Mouse (Mus musculus): ENCODE results near the gene Wdr45. TPM values are rescaled to one million over a fixed set of nuclear protein-coding genes. Genes with fewer than 3 reads are reported as not detected.
A peak's percentile ranks its signal among the peaks of the same experiment; 100 is the strongest.

The Wdr45 gene
- polyA plus RNA-seq, 1 experiment from 2014 or later = 32.1 TPM

DNA sequence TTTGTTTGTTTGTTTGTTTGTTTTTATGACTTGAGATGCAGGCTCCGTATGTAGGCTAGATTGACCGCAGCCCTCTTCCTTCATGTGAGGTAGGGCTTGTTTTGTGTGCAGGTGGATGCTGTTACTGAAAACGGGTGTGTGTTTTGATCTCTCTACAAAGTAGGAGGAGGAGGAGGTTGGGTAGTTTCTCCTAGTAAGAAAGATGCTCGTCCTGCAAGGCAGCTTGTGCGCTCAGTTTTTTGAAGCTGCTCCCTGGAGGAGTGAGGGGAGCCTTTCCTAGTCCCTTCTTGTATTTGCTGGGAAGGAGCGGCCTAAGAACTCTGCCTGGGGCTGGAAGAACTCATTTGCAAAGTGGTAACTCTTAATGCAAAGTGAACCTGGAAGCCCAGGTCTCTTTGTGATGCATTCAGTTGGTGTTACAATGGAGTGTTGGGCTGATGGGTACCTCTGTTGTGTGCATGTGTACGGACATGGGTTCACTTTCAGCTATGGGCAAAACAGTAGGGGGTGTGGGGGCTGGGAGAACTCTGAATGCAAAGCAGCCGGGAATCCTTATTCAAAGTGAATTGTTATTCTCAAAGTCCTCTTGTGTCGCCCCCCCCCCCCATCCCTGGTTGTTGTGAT, 50.6 kb downstream of the Wdr45 start:
- Histone ChIP-seq H3K4me3 (ENCODE audit: low read depth, low read length) (peak overlapping the region; percentile 64), H3K36me3 (ENCODE audit: insufficient read depth) (peaks cover 34% of the 10 kb centered on the region), H3K27me3 (ENCODE audit: insufficient read depth, low read length) (no peaks in the 10 kb centered on the region), H3K4me2 (peak overlapping the region; percentile 69), H3K9ac (no peak overlapping the region; the same call in 1 of the 2 replicates), H3K27ac (ENCODE audit: low read depth) (no peak overlapping the region), H3K9me3 (ENCODE audit: low read depth, low read length) (no peaks in the 10 kb centered on the region), H3K4me1 (ENCODE audit: insufficient read depth) (no peaks in the 10 kb centered on the region)
- 23% methylated on average over 9 of the region's 9 CpGs for WGBS
- DNase-seq (no peak), ATAC-seq (ENCODE audit: insufficient read depth) (no peak)
- no peak for TF ChIP-seq CTCF (IDR thresholded peaks at IDR 0.05; ENCODE audit: low read depth)

DNA sequence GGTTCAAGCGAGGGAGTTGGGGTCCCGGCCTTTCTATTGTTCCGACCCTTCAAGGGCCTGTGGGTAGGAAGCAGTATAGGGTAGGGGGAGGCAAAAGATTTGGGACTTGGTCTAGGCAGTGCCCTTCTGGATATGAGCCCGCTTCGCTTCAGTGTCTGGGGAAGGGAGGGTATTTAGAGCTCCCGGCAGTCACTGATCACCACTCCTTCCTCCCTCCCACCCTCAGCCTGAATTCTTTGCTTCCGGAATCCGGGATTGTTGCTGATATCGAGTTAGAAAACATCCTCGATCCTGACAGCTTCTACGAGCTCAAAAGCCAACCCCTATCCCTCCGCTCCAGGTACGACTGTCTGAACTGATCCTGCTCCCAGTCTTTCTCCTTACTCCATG, 51.1 kb downstream of the Wdr45 start:
- peak overlapping the region; percentile 24; the same call in 1 of the 2 replicates for H3K27ac ChIP-seq (ENCODE audit: low read depth)

DNA sequence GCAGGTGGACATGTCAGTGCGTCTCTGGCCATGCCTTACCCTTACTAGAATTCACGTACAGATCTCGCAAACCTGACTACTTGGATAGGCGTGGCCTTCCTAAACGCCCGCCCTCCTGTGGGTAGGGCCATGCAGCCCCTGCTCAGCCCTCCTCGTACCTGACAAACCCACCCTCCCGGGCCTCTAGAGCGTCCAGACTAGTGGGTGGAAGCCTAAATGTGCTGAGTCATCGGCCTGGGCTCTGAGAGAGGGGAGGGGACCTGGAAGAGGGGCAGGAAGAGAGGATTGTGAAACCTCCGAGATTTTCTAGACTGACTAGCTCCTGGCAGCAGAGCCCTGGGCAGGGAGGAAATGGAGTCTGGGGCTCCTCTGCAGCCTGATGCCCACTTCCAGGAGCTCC, 51.6 kb downstream of the Wdr45 start:
- 11% methylated on average over 11 of the region's 11 CpGs for WGBS
- H3K27ac ChIP-seq (ENCODE audit: low read depth) = peak overlapping the region; percentile 24; the same call in 1 of the 2 replicates
- peak; percentile 61; the same call in 1 of the 2 replicates for ATAC-seq (ENCODE audit: insufficient read depth)
- no peaks in the 10 kb centered on the region for H3K9me3 ChIP-seq (ENCODE audit: low read depth, low read length)
- no peak overlapping the region; the same call in 1 of the 2 replicates for H3K9ac ChIP-seq
- no peaks in the 10 kb centered on the region for H3K27me3 ChIP-seq (ENCODE audit: insufficient read depth, low read length)
- peaks cover 44% of the 10 kb centered on the region for H3K36me3 ChIP-seq (ENCODE audit: insufficient read depth)
- peak; percentile 75 for DNase-seq
- no peaks in the 10 kb centered on the region for H3K4me1 ChIP-seq (ENCODE audit: insufficient read depth)
- no peak for TF ChIP-seq CTCF (IDR thresholded peaks at IDR 0.05; ENCODE audit: low read depth)
- peak overlapping the region; percentile 69 for H3K4me2 ChIP-seq
- H3K4me3 ChIP-seq (ENCODE audit: low read depth, low read length) = peak overlapping the region; percentile 64; the same call in 1 of the 2 replicates

More for the DNA sequence above, 51.1 kb downstream of the Wdr45 start:
- H3K4me2 ChIP-seq = peak overlapping the region; percentile 69
- no peaks in the 10 kb centered on the region for H3K4me1 ChIP-seq (ENCODE audit: insufficient read depth)
- no peak overlapping the region; the same call in 1 of the 2 replicates for H3K9ac ChIP-seq
- WGBS = 17% methylated on average over 13 of the region's 13 CpGs
- no peak for ATAC-seq (ENCODE audit: insufficient read depth)
- H3K36me3 ChIP-seq (ENCODE audit: insufficient read depth) = peaks cover 39% of the 10 kb centered on the region
- H3K4me3 ChIP-seq (ENCODE audit: low read depth, low read length) = peak overlapping the region; percentile 64
- TF ChIP-seq CTCF (IDR thresholded peaks at IDR 0.05; ENCODE audit: low read depth) = no peak
- DNase-seq = no peak
- H3K9me3 ChIP-seq (ENCODE audit: low read depth, low read length) = no peaks in the 10 kb centered on the region
- H3K27me3 ChIP-seq (ENCODE audit: insufficient read depth, low read length) = no peaks in the 10 kb centered on the region

DNA sequence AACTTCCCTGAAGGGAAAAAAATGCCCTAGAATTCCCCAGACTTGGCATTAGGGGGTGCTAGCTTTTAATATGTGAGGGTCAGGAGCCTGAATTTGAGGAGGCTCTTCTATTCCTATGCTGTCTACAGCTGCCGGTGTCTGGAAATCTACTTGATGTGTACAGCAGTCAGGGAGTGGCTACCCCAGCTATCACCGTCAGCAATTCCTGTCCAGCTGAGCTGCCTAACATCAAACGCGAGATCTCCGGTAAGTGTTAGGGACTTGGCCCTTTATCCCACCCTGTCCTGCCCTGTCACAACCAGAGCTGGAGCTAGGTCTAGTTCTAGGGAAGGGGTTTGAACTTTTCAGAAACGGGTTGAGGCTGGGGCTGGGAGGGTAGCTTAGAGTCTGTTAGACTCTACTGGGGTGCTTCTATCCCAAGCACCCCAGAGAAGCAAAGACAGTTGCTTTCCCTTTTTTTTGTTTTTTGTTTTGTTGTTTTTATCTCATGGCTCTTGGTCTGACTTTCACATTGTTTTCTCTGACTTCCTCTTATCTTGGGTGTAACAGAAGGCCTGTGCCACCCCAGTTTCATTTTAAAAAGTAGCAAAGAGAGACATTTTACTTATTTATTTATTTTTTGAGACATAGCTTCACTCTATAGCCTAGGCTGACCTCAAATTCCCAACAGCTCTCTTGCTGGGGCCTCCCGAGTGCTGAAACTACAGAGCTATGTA, 55.3 kb downstream of the Wdr45 start:
- H3K36me3 ChIP-seq (ENCODE audit: insufficient read depth) = peaks cover 74% of the 10 kb centered on the region
- no peak overlapping the region for H3K4me2 ChIP-seq
- no peak overlapping the region for H3K27ac ChIP-seq (ENCODE audit: low read depth)
- ATAC-seq (ENCODE audit: insufficient read depth) (no peak), DNase-seq (no peak)
- H3K9me3 ChIP-seq (ENCODE audit: low read depth, low read length) = no peaks in the 10 kb centered on the region
- H3K9ac ChIP-seq = no peak overlapping the region
- H3K4me3 ChIP-seq (ENCODE audit: low read depth, low read length) = no peak overlapping the region
- no peaks in the 10 kb centered on the region for H3K4me1 ChIP-seq (ENCODE audit: insufficient read depth)
- H3K27me3 ChIP-seq (ENCODE audit: insufficient read depth, low read length) = no peaks in the 10 kb centered on the region
- TF ChIP-seq CTCF (IDR thresholded peaks at IDR 0.05; ENCODE audit: low read depth) = no peak
- 84% methylated on average over 7 of the region's 7 CpGs for WGBS

DNA sequence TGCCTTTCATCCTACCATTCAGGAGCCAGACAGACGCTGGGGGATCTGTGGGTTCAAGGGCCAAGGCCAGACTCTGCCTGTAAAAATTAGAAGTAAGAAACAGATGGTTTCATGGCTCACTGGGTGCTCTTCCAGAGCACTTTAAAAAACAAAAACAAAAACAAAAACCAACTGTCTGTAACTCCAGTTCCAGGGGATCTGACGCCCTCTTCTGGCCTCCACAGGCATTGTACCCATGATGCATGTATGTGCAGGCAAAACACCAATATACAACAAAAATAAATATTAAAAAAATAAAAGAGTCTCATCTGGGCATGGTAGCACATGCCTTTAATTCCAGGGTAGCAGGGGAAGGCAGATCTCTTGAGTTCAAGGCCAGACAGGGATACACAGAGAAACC, 58.6 kb downstream of the Wdr45 start:
- Histone ChIP-seq H3K4me2 (no peak overlapping the region), H3K27me3 (ENCODE audit: insufficient read depth, low read length) (no peaks in the 10 kb centered on the region), H3K4me1 (ENCODE audit: insufficient read depth) (no peaks in the 10 kb centered on the region), H3K27ac (ENCODE audit: low read depth) (no peak overlapping the region), H3K9me3 (ENCODE audit: low read depth, low read length) (no peaks in the 10 kb centered on the region), H3K36me3 (ENCODE audit: insufficient read depth) (peaks cover 57% of the 10 kb centered on the region), H3K4me3 (ENCODE audit: low read depth, low read length) (no peak overlapping the region), H3K9ac (no peak overlapping the region)
- WGBS = 53% methylated on average over 2 of the region's 2 CpGs
- ATAC-seq (ENCODE audit: insufficient read depth) (no peak), DNase-seq (no peak)
- peak; percentile 40; the same call in 1 of the 2 replicates for TF ChIP-seq CTCF (IDR thresholded peaks at IDR 0.05; ENCODE audit: low read depth)

DNA sequence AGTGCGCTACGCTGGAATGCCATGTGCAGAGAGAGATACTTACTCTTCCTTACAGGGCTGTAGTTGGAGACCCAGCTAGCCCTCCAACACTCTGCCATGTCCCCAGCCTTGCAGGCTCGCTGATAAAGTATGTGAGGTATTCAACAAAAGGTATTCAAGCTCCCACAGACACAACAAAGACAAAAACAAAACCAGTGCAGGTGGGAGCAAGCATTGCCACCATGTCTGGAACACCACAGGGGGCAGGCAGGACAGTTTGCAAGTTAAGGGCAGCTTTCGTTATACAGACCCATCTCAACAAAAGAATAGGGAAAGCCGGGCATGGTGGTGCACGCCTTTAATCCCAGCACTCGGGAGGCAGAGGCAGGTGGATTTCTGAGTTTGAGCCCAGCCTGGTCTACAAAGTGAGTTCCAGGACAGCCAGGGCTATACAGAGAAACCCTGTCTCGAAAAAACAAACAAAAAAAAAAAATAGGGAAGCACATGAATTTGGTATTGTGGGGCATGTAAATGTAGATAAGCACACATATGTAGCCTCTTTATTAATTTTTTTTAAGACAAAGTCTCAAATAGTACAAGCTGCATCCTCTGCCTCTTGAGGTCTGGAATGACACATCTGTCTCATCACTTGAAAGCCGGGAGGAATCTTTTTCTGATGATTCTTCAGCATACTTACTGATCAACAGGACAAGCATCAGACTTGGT, 61.5 kb downstream of the Wdr45 start:
- WGBS = 76% methylated on average over 9 of the region's 9 CpGs
- peaks cover 32% of the 10 kb centered on the region for H3K36me3 ChIP-seq (ENCODE audit: insufficient read depth)
- H3K27ac ChIP-seq (ENCODE audit: low read depth) = no peak overlapping the region
- H3K4me2 ChIP-seq = no peak overlapping the region
- no peaks in the 10 kb centered on the region for H3K27me3 ChIP-seq (ENCODE audit: insufficient read depth, low read length)
- no peak overlapping the region for H3K9ac ChIP-seq
- ATAC-seq (ENCODE audit: insufficient read depth) = no peak
- no peak for DNase-seq
- no peak for TF ChIP-seq CTCF (IDR thresholded peaks at IDR 0.05; ENCODE audit: low read depth)
- H3K4me3 ChIP-seq (ENCODE audit: low read depth, low read length) = no peak overlapping the region
- no peaks in the 10 kb centered on the region for H3K4me1 ChIP-seq (ENCODE audit: insufficient read depth)
- no peaks in the 10 kb centered on the region for H3K9me3 ChIP-seq (ENCODE audit: low read depth, low read length)
